Mouse (Mus musculus) lung, embryonic 16.5 days (tissue): ENCODE results near the gene Cxcr5. TPM values are rescaled to one million over a fixed set of nuclear protein-coding genes. Genes with fewer than 3 reads are reported as not detected.

Experiments
- ATAC-seq: fragments of 200-750 bp; cut with Nextera tagmentation; 2 replicates; pipeline ENCODE4 v1.8.0; 2017; ENCODE audit warnings: low read depth, mild to moderate bottlenecking, moderate library complexity
- H3K27ac ChIP-seq: fragments of 300-500 bp; sonication (generic); 2 replicates; pipeline ENCODE4 v1.5.1; 2014; ENCODE audit warnings: mild to moderate bottlenecking, control low read depth, low read length
- H3K27me3 ChIP-seq: fragments of 300-500 bp; sonication (generic); 2 replicates; pipeline ENCODE4 v1.6.1; 2014; ENCODE audit warnings: low read depth, low read length, mixed read lengths; ENCODE audit not compliant: control insufficient read depth, insufficient read depth
- H3K36me3 ChIP-seq: fragments of 300-500 bp; sonication (generic); 2 replicates; pipeline ENCODE4 v1.6.1; 2014; ENCODE audit warnings: low read length; ENCODE audit not compliant: control insufficient read depth, insufficient read depth
- H3K4me1 ChIP-seq: fragments of 300-500 bp; sonication (generic); replicated peaks from 2 replicates; pipeline ENCODE4 v1.6.1; 2014; ENCODE audit warnings: low read length, mixed read lengths; ENCODE audit not compliant: control insufficient read depth, insufficient read depth
- H3K4me2 ChIP-seq: fragments of 300-500 bp; sonication (generic); 2 replicates; pipeline ENCODE4 v1.6.1; 2014; ENCODE audit warnings: low read depth, low read length, control low read depth
- H3K4me3 ChIP-seq: fragments of 300-500 bp; sonication (generic); 2 replicates; pipeline ENCODE4 v1.5.1; 2014; ENCODE audit warnings: mild to moderate bottlenecking, low read length, control low read depth
- H3K9ac ChIP-seq: fragments of 300-500 bp; sonication (generic); 2 replicates; pipeline ENCODE4 v1.6.1; 2014; ENCODE audit warnings: low read length, control low read depth
- H3K9me3 ChIP-seq: fragments of 300-500 bp; sonication (generic); 2 replicates; pipeline ENCODE4 v1.6.1; 2016; ENCODE audit warnings: low read length; ENCODE audit not compliant: control insufficient read depth
- WGBS: fragments of 180-500 bp; shearing (Covaris S2); extraction: QIAGEN DNeasy Blood & Tissue Kit; methylation state at CpG from one replicate; pipeline ENCODE4 v1.1.7; 2014; 5-methylcytosine and 5-hydroxymethylcytosine counted together
- polyA plus RNA-seq: library from polyadenylated mRNA; unstranded; fragments of >200 nt; fragmentation: Nextera tagmentation; extraction: Ambion mirVana; gene quantifications from 2 replicates; pipeline ENCODE4 v1.2.1, GENCODE M21; 2015

Cxcr5 gene
- polyA plus RNA-seq, 1 experiment from 2014 or later, result 0.08 TPM

DNA sequence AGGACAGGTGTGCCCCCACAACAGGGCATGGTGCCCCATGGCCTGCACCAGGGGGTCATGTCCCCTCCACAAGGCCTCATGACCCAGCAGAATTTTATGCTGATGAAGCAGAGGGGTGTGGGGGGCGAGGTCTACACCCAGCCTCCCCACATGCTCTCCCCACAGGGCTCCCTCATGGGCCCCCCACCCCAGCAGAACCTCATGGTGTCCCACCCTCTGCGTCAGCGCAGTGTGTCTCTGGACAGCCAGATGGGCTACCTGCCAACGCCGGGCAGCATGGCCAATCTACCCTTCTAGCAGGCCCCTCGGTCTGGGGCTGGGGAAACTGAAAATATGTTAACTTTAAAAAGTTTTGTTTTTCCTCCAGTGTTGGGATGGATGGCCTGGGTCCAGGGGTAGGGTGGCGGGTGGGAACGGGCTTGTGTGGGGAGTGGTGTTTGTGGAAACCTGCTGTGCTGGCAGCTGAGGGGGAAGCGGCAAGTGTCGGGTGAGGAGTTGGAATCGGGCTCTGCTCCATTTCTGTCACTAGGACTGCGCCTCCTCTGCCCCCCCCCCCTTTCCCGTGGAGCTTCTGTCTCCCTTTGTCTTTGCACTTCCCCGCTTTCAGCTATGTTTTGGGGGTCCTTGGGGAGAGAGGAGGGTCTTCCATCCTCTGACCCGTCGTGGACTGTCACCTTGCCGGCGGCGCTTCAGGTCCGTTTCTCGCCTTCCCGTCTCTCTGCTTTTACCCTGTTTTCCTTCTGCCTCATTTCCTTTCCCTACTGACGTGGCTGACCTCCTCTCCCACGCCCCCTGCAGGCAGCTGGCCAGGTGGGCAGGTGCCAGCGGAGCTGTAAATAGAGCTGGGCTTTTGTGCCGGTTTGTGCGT is 52.0 kb downstream of the Cxcr5 start:
- peaks cover 30% of the 10 kb centered on the region for H3K36me3 ChIP-seq
- peak; percentile 52 for ATAC-seq
- H3K9ac ChIP-seq, result peak overlapping the region; percentile 11
- H3K4me2 ChIP-seq, result peak overlapping the region; percentile 44
- peak overlapping the region; percentile 22 for H3K4me3 ChIP-seq
- peak overlapping the region; percentile 62 for H3K27ac ChIP-seq
- peaks cover 35% of the 10 kb centered on the region for H3K4me1 ChIP-seq
- H3K27me3 ChIP-seq, result no peaks in the 10 kb centered on the region
- H3K9me3 ChIP-seq, result no peaks in the 10 kb centered on the region
- 7% methylated on average over 27 of the region's 27 CpGs for WGBS

DNA sequence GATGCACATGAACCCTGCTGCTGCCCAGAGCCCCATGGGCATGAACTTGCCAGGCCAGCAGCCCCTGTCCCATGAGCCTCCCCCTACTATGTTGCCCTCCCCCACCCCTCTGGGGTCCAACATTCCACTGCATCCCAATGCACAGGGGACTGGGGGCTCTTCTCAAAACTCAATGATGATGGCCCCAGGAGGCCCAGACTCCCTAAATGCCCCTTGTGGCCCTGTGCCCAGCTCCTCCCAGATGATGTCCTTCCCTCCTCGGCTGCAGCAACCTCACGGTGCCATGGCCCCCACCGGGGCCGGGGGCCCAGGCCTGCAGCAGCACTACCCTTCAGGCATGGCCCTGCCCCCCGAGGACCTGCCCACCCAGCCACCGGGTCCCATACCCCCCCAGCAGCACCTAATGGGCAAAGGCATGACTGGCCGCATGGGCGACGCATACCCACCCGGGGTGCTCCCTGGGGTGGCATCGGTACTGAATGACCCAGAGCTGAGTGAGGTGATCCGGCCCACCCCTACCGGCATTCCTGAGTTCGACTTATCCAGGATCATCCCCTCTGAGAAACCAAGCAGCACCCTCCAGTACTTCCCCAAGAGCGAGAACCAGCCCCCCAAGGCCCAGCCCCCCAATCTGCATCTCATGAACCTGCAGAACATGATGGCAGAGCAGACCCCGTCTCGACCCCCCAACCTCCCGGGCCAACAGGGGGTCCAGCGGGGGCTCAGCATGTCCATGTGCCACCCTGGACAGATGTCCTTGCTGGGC is 52.8 kb downstream of the Cxcr5 start:
- H3K9ac ChIP-seq, result peak overlapping the region; percentile 11
- H3K4me2 ChIP-seq, result peak overlapping the region; percentile 44; the same call in 1 of the 2 replicates
- H3K27ac ChIP-seq, result peak overlapping the region; percentile 62; the same call in 1 of the 2 replicates
- peaks cover 30% of the 10 kb centered on the region for H3K36me3 ChIP-seq
- WGBS, result 74% methylated on average over 19 of the region's 19 CpGs
- H3K9me3 ChIP-seq, result no peaks in the 10 kb centered on the region
- H3K4me1 ChIP-seq, result peaks cover 35% of the 10 kb centered on the region
- no peaks in the 10 kb centered on the region for H3K27me3 ChIP-seq
- no peak for ATAC-seq
- no peak overlapping the region for H3K4me3 ChIP-seq

DNA sequence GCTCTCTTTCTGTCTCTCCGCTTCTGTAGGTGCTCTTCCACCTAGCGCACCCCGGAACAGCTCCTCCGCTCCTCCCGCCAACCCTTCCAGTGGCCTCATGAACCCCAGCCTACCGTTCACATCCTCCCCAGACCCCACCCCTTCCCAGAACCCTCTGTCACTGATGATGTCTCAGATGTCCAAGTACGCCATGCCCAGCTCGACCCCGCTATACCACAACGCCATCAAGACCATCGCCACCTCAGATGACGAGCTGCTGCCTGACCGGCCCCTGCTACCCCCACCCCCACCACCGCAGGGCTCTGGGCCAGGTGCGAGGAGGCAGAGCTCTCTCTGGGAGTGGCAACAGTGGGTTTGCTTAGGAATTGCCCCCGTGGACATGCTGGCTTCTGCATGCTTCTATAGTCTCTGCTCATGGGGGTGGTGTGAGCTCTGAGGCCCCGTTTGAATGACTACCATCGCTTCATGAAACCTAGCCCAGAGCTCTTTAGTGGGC is 53.5 kb downstream of the Cxcr5 start:
- no peak for ATAC-seq
- WGBS, result 75% methylated on average over 18 of the region's 18 CpGs
- H3K4me2 ChIP-seq, result no peak overlapping the region
- H3K4me1 ChIP-seq, result peaks cover 35% of the 10 kb centered on the region
- H3K27ac ChIP-seq, result no peak overlapping the region
- H3K9ac ChIP-seq, result no peak overlapping the region
- H3K36me3 ChIP-seq, result peaks cover 30% of the 10 kb centered on the region
- no peak overlapping the region for H3K4me3 ChIP-seq
- no peaks in the 10 kb centered on the region for H3K27me3 ChIP-seq
- H3K9me3 ChIP-seq, result no peaks in the 10 kb centered on the region

DNA sequence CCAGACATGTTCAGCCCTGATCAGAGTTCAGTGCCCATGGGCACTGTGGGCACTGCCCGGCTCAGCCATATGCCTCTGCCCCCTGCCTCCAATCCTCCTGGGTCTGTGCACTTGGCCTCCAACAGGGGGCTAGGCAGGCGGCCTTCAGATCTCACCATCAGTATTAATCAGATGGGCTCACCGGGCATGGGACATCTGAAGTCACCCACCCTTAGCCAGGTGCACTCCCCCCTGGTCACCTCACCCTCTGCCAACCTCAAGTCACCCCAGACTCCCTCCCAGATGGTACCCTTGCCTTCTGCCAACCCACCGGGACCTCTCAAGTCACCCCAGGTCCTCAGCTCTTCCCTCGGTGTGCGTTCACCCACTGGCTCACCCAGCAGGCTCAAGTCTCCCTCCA is 54.3 kb downstream of the Cxcr5 start:
- H3K27me3 ChIP-seq, result no peaks in the 10 kb centered on the region
- ATAC-seq, result no peak
- H3K9me3 ChIP-seq, result no peaks in the 10 kb centered on the region
- 79% methylated on average over 6 of the region's 6 CpGs for WGBS
- peaks cover 36% of the 10 kb centered on the region for H3K36me3 ChIP-seq
- peaks cover 35% of the 10 kb centered on the region for H3K4me1 ChIP-seq
- H3K9ac ChIP-seq, result no peak overlapping the region
- H3K4me3 ChIP-seq, result no peak overlapping the region
- no peak overlapping the region for H3K4me2 ChIP-seq
- no peak overlapping the region for H3K27ac ChIP-seq

DNA sequence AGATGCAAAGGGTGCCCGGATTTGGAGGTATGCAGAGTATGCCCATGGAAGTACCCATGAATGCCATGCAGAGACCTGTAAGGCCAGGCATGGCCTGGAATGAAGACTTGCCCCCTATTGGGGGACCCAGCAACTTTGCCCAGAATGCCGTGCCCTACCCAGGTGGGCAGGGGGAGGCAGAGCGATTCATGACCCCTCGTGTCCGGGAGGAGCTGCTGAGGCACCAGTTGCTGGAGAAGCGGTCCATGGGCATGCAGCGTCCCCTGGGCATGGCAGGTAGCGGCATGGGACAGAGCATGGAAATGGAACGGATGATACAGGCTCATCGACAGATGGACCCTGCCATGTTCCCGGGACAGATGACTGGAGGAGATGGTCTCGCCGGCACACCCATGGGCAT is 55.1 kb downstream of the Cxcr5 start:
- peaks cover 38% of the 10 kb centered on the region for H3K36me3 ChIP-seq
- no peaks in the 10 kb centered on the region for H3K27me3 ChIP-seq
- H3K4me2 ChIP-seq, result no peak overlapping the region
- no peak for ATAC-seq
- no peak overlapping the region for H3K27ac ChIP-seq
- no peak overlapping the region for H3K9ac ChIP-seq
- WGBS, result 91% methylated on average over 13 of the region's 13 CpGs
- H3K4me1 ChIP-seq, result peaks cover 34% of the 10 kb centered on the region
- H3K9me3 ChIP-seq, result no peaks in the 10 kb centered on the region
- H3K4me3 ChIP-seq, result no peak overlapping the region

DNA sequence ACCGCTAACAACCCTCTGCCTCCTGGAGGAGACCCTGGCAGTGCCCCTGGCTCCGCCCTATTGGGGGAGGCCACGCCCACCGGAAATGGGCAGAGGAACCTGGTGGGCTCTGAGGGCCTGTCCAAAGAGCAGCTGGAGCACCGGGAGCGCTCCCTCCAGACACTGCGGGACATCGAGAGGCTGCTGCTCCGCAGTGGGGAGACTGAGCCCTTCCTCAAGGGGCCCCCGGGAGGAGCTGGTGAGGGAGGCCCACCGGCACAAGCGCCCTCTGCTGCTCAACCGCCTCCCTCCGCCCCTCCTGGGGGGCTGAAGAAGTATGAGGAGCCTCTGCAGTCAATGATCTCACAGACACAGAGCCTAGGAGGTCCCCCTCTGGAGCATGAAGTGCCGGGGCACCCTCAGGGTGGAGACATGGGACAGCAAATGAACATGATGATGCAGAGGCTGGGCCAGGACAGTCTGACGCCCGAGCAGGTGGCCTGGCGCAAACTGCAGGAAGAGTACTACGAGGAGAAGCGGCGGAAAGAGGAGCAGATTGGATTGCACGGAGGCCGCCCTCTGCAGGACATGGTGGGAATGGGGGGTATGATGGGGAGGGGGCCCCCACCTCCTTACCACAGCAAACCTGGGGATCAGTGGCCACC is 55.7 kb downstream of the Cxcr5 start:
- ATAC-seq, result peak; percentile 0; the same call in 1 of the 2 replicates

DNA sequence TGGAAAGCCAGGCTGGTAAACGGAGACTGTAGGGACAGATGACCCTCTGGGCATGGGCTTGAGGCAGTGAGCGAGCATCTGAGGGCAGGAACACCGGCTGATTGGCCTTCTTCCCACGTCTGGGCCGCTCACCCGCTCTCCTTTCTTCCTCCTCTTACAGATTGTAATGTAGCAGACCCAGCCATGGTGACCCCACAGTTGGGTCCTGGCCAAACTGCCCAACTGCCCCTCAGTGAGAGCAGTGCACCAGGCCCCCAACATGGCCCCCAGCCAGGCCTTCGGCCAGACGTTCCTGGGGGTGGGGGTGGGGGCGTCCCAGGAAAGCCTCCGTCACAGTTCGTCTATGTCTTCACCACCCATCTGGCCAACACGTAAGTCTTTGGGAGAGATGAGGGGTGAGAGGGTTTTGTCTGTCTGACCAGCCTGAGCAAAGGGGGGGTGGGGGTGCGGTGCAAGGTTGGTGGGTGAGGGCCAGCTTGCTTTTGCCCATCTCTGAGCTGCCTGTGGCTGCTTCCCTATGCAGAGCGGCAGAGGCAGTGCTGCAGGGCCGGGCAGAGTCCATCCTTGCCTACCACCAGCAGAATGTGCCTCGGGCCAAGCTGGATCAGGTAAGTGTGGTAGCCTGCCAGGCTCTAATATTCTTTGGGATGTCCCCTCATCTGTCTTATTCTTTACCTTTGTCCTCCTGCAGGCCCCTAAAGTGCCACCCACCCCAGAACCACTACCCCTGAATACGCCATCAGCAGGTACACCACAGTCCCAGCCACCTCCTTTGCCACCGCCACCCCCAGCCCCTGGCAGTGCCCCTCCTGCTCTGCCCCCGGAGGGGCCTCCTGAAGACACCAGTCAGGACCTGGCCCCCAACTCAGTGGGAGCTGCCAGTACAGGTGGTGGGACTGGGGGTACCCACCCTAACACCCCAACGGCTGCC is 56.5 kb downstream of the Cxcr5 start:
- H3K36me3 ChIP-seq, result peaks cover 40% of the 10 kb centered on the region
- no peak for ATAC-seq
- WGBS, result 65% methylated on average over 20 of the region's 20 CpGs

More for the DNA sequence above, 55.7 kb downstream of the Cxcr5 start:
- Histone ChIP-seq H3K9me3 (no peaks in the 10 kb centered on the region), H3K4me3 (no peak overlapping the region), H3K9ac (no peak overlapping the region), H3K36me3 (peaks cover 40% of the 10 kb centered on the region), H3K4me2 (no peak overlapping the region), H3K27ac (no peak overlapping the region), H3K27me3 (no peaks in the 10 kb centered on the region), H3K4me1 (peaks cover 35% of the 10 kb centered on the region)
- 52% methylated on average over 23 of the region's 23 CpGs for WGBS

DNA sequence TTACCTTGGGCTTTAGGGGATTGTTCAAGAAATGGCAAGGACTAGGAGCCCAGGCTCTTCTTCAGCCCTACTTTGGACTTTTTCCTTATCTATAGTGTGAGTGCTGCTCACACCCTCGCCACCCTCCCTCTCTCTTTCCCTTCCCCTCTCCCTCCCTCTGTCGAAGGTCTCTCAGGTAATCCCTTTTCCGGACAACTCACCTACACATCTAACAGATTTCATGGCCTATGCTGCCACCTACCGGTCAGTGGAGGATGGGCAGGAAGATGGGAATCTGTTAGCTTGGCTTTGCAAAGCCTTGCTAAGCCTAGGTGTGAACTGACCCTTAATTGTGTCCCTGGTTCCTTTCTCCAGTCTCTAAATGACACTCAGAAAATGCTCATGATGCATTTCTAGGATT is 59.7 kb downstream of the Cxcr5 start:
- Histone ChIP-seq H3K4me2 (no peak overlapping the region), H3K4me3 (no peak overlapping the region), H3K4me1 (peaks cover 49% of the 10 kb centered on the region), H3K36me3 (peaks cover 26% of the 10 kb centered on the region), H3K27ac (no peak overlapping the region), H3K9me3 (no peaks in the 10 kb centered on the region), H3K9ac (no peak overlapping the region), H3K27me3 (no peaks in the 10 kb centered on the region)
- 1% methylated on average over 4 of the region's 4 CpGs for WGBS
- ATAC-seq, result no peak

More for the DNA sequence above, 56.5 kb downstream of the Cxcr5 start:
- Histone ChIP-seq H3K4me2 (no peak overlapping the region), H3K27me3 (no peaks in the 10 kb centered on the region), H3K27ac (no peak overlapping the region), H3K4me1 (peaks cover 35% of the 10 kb centered on the region), H3K9ac (no peak overlapping the region), H3K4me3 (no peak overlapping the region), H3K9me3 (no peaks in the 10 kb centered on the region)
